Mouse (Mus musculus) heart, adult 2 months (tissue): ENCODE measurements at regions not wholly inside any gene's neighbourhood (a gene's known extent, or its start where the extent isn't known, plus 50 kb on each side); places are given as distances from the start of the nearest gene placed in this dataset.
A peak's percentile ranks its signal among the peaks of the same experiment; 100 is the strongest.

Source experiments
- DNase-seq, 2 experiments: peaks; one replicate each; pipeline ENCODE4 v3.0.0; 2021
- H3K27ac ChIP-seq: fragments of 200-600 bp; 2 replicates; pipeline ENCODE4 v1.8.1; 2022
- H3K27me3 ChIP-seq: fragments of 200-500 bp; 2 replicates; pipeline ENCODE4 v1.6.1; 2012; ENCODE audit warnings: mild to moderate bottlenecking, low read length, inconsistent platforms, mixed read lengths; ENCODE audit not compliant: control insufficient read depth, insufficient read depth
- H3K36me3 ChIP-seq: fragments of 200-500 bp; 2 replicates; pipeline ENCODE4 v1.6.1; 2012; ENCODE audit warnings: low read length, inconsistent platforms; ENCODE audit not compliant: control insufficient read depth, insufficient read depth
- H3K4me1 ChIP-seq: fragments of 200-500 bp; 2 replicates; pipeline ENCODE4 v1.6.1; 2011; ENCODE audit warnings: low read length; ENCODE audit not compliant: control insufficient read depth, insufficient read depth
- H3K4me3 ChIP-seq: fragments of 200-600 bp; 2 replicates; pipeline ENCODE4 v1.8.1; 2022
- H3K79me2 ChIP-seq: fragments of 200-500 bp; replicated peaks from 2 replicates; pipeline ENCODE4 v1.6.1; 2012; ENCODE audit warnings: mild to moderate bottlenecking, inconsistent platforms, low read length, moderate library complexity, mixed read lengths; ENCODE audit not compliant: control insufficient read depth, insufficient read depth
- H3K9ac ChIP-seq: fragments of 200-500 bp; 2 replicates; pipeline ENCODE4 v1.6.1; 2012; ENCODE audit warnings: low read depth, mild to moderate bottlenecking, control low read depth, inconsistent platforms, low read length, mixed read lengths
- CTCF ChIP-seq: fragments of 200-600 bp; IDR thresholded peaks from 2 replicates; pipeline ENCODE4 v1.8.1; 2022; ENCODE audit warnings: antibody characterized with exemption, mild to moderate bottlenecking, moderate library complexity
- EP300 ChIP-seq: fragments of 200-500 bp; IDR thresholded peaks from 2 replicates; pipeline ENCODE4 v1.6.1; 2011; ENCODE audit warnings: low read depth, low read length, control low read depth; ENCODE audit not compliant: insufficient read depth
- POLR2A ChIP-seq: fragments of 200-500 bp; IDR thresholded peaks from 2 replicates; pipeline ENCODE4 v1.6.1; 2011; ENCODE audit warnings: mild to moderate bottlenecking, low read depth, low read length, control low read depth; ENCODE audit not compliant: insufficient read depth
- WGBS: fragments of 180-500 bp; shearing (Covaris S2); methylation state at CpG from one replicate; pipeline ENCODE4 v1.1.7; 2018; 5-methylcytosine and 5-hydroxymethylcytosine counted together
- intact Hi-C: fragments of 180-260 bp; cut with DNase I; formaldehyde crosslinking; loops from one replicate; pipeline ENCODE4 v1.15.1; 2025

- DNase-seq = no peak
- TF ChIP-seq CTCF (no peak), EP300 (no peak), POLR2A (no peak)
- Histone ChIP-seq H3K9ac (no peak overlapping the region), H3K36me3 (no peaks in the 10 kb centered on the region), H3K27ac (no peak overlapping the region), H3K4me1 (no peaks in the 10 kb centered on the region), H3K27me3 (no peaks in the 10 kb centered on the region), H3K4me3 (no peak overlapping the region), H3K79me2 (no peaks in the 10 kb centered on the region)
- intact Hi-C loops = no loop called here
- 80% methylated on average over 2 of the region's 2 CpGs for WGBS
Measured at GRCm38 (mm10) chr13:39702621-39703020, 658.6 kb downstream of the Ofcc1 start.

- H3K79me2 ChIP-seq = no peaks in the 10 kb centered on the region
Measured at GRCm38 (mm10) chr13:39691291-39692024, 669.8 kb downstream of the Ofcc1 start.

GRCm38 (mm10) chr13:39664548-39664947, 696.7 kb downstream of the Ofcc1 start:
- H3K27me3 ChIP-seq = no peaks in the 10 kb centered on the region
- TF ChIP-seq EP300 = no peak
- TF ChIP-seq CTCF = no peak
- no peak for TF ChIP-seq POLR2A
- DNase-seq = no peak
- no peak overlapping the region for H3K4me3 ChIP-seq
- H3K27ac ChIP-seq = no peak overlapping the region
- H3K79me2 ChIP-seq = no peaks in the 10 kb centered on the region
- WGBS = 72% methylated on average over 1 of the region's 1 CpGs
- no peaks in the 10 kb centered on the region for H3K4me1 ChIP-seq
- H3K9ac ChIP-seq = no peak overlapping the region
- intact Hi-C loops = no loop called here
- no peaks in the 10 kb centered on the region for H3K36me3 ChIP-seq

More at GRCm38 (mm10) chr13:39691291-39692024, 669.8 kb downstream of the Ofcc1 start:
- 40% methylated on average over 3 of the region's 3 CpGs for WGBS
- Histone ChIP-seq H3K36me3 (no peaks in the 10 kb centered on the region), H3K27me3 (no peaks in the 10 kb centered on the region), H3K4me3 (no peak overlapping the region), H3K9ac (no peak overlapping the region), H3K27ac (no peak overlapping the region), H3K4me1 (no peaks in the 10 kb centered on the region)
- no peak for DNase-seq
- TF ChIP-seq EP300 (no peak), CTCF (no peak), POLR2A (no peak)
- intact Hi-C loops = no loop called here

- Histone ChIP-seq H3K4me1 (no peaks in the 10 kb centered on the region), H3K4me3 (no peak overlapping the region), H3K36me3 (no peaks in the 10 kb centered on the region), H3K27me3 (0 out of 2 replicates have a peak, but pooled peaks cover 2% of the 10 kb centered on the region), H3K9ac (no peak overlapping the region), H3K27ac (no peak overlapping the region), H3K79me2 (no peaks in the 10 kb centered on the region)
- TF ChIP-seq CTCF = no peak
- no peak for TF ChIP-seq POLR2A
- TF ChIP-seq EP300 = no peak
- intact Hi-C loops = loop anchor here (5.0 kb wide), 1 partner anchor 1098 kb away; no protein-coding TSS in a partner anchor
- WGBS = 31% methylated on average over 12 of the region's 12 CpGs
- DNase-seq = no peak
Measured at GRCm38 (mm10) chr13:39649457-39649856, 688.8 kb upstream of the Slc35b3 start.

- no peaks in the 10 kb centered on the region for H3K79me2 ChIP-seq
- intact Hi-C loops = loop anchor here (5.0 kb wide), 1 partner anchor 1100 kb away; no protein-coding TSS in a partner anchor
- H3K27ac ChIP-seq = no peak overlapping the region
- no peak overlapping the region for H3K9ac ChIP-seq
- 0 out of 2 replicates have a peak, but pooled peaks cover 2% of the 10 kb centered on the region for H3K27me3 ChIP-seq
- H3K4me3 ChIP-seq = no peak overlapping the region
- H3K36me3 ChIP-seq = no peaks in the 10 kb centered on the region
- H3K4me1 ChIP-seq = no peaks in the 10 kb centered on the region
- 16% methylated on average over 9 of the region's 9 CpGs for WGBS
- no peak for TF ChIP-seq POLR2A
- TF ChIP-seq EP300 = no peak
- TF ChIP-seq CTCF = peak; percentile 61
- DNase-seq = peak in 1 of 2 experiments; percentile 17
Measured at GRCm38 (mm10) chr13:39647367-39647766, 686.7 kb upstream of the Slc35b3 start.

- intact Hi-C loops = no loop called here
- Histone ChIP-seq H3K36me3 (no peaks in the 10 kb centered on the region), H3K4me3 (no peak overlapping the region), H3K79me2 (no peaks in the 10 kb centered on the region), H3K27ac (no peak overlapping the region), H3K9ac (no peak overlapping the region), H3K27me3 (no peaks in the 10 kb centered on the region), H3K4me1 (no peaks in the 10 kb centered on the region)
- DNase-seq = no peak
- no peak for TF ChIP-seq EP300
- no peak for TF ChIP-seq CTCF
- TF ChIP-seq POLR2A = no peak
- WGBS = 76% methylated on average over 8 of the region's 8 CpGs
Measured at GRCm38 (mm10) chr13:39631506-39632132, 670.9 kb upstream of the Slc35b3 start.
